Mouse (Mus musculus): ENCODE results near the gene Cog2. TPM values are rescaled to one million over a fixed set of nuclear protein-coding genes. Genes with fewer than 3 reads are reported as not detected.

The Cog2 gene
- total RNA-seq, 1 experiment, result 31.4 TPM

- H3K36me3 ChIP-seq (ENCODE audit: control insufficient read depth, insufficient read depth, low read length, poor library complexity, severe bottlenecking), result no peaks in the 10 kb centered on the region
- TF ChIP-seq MAFK (IDR thresholded peaks at IDR 0.05; ENCODE audit: insufficient read depth, low read depth, low read length) (no peak), HCFC1 (IDR thresholded peaks at IDR 0.05; ENCODE audit: borderline replicate concordance, insufficient read depth, low read length) (no peak), ZNF384 (IDR thresholded peaks at IDR 0.05; ENCODE audit: low read depth, low read length) (no peak), ZC3H11A (IDR thresholded peaks at IDR 0.05; ENCODE audit: borderline replicate concordance, low read depth, low read length) (no peak), CHD2 (IDR thresholded peaks at IDR 0.05; ENCODE audit: low read depth, low read length) (no peak)
- no peak for DNase-seq (ENCODE audit: low read depth, low spot score)
- in situ Hi-C loops (cut with MboI; ENCODE audit: low sequenced_read_pairs in 2 of 2, unreplicated experiment in 2 of 2), result no loop called here
- H3K9me3 ChIP-seq (ENCODE audit: control insufficient read depth, insufficient read depth, low read depth, low read length), result no peaks in the 10 kb centered on the region
- no peak overlapping the region for H3K9ac ChIP-seq (ENCODE audit: insufficient read depth, low read depth, low read length, poor library complexity, severe bottlenecking)
- H3K4me1 ChIP-seq (ENCODE audit: control insufficient read depth in 2 of 2, insufficient read depth in 2 of 2, low read length in 2 of 2, poor library complexity in 1 of 2), result no peaks in the 10 kb centered on the region
- H3K27ac ChIP-seq (ENCODE audit: insufficient read depth, low read depth, low read length, poor library complexity, severe bottlenecking), result no peak overlapping the region
- H3K4me3 ChIP-seq (ENCODE audit: insufficient read depth in 1 of 2, low read depth in 1 of 2, low read length in 2 of 2, poor library complexity in 1 of 2, severe bottlenecking in 1 of 2), result no peak overlapping the region
Measured at GRCm38 (mm10) chr8:124567126-124567525, 46.6 kb downstream of the Cog2 start.

GRCm38 (mm10) chr8:124567584-124567983 is 47.0 kb downstream of the Cog2 start:
- Histone ChIP-seq H3K9me3 (ENCODE audit: control insufficient read depth, insufficient read depth, low read depth, low read length) (no peaks in the 10 kb centered on the region), H3K27ac (ENCODE audit: insufficient read depth, low read depth, low read length, poor library complexity, severe bottlenecking) (no peak overlapping the region), H3K9ac (ENCODE audit: insufficient read depth, low read depth, low read length, poor library complexity, severe bottlenecking) (no peak overlapping the region), H3K36me3 (ENCODE audit: control insufficient read depth, insufficient read depth, low read length, poor library complexity, severe bottlenecking) (no peaks in the 10 kb centered on the region), H3K4me3 (ENCODE audit: insufficient read depth in 1 of 2, low read depth in 1 of 2, low read length in 2 of 2, poor library complexity in 1 of 2, severe bottlenecking in 1 of 2) (no peak overlapping the region), H3K4me1 (ENCODE audit: control insufficient read depth in 2 of 2, insufficient read depth in 2 of 2, low read length in 2 of 2, poor library complexity in 1 of 2) (no peaks in the 10 kb centered on the region)
- in situ Hi-C loops (cut with MboI; ENCODE audit: low sequenced_read_pairs in 2 of 2, unreplicated experiment in 2 of 2), result no loop called here
- no peak for DNase-seq (ENCODE audit: low read depth, low spot score)
- TF ChIP-seq MAFK (IDR thresholded peaks at IDR 0.05; ENCODE audit: insufficient read depth, low read depth, low read length) (no peak), CHD2 (IDR thresholded peaks at IDR 0.05; ENCODE audit: low read depth, low read length) (no peak), ZNF384 (IDR thresholded peaks at IDR 0.05; ENCODE audit: low read depth, low read length) (no peak), ZC3H11A (IDR thresholded peaks at IDR 0.05; ENCODE audit: borderline replicate concordance, low read depth, low read length) (no peak), HCFC1 (IDR thresholded peaks at IDR 0.05; ENCODE audit: borderline replicate concordance, insufficient read depth, low read length) (no peak)

GRCm38 (mm10) chr8:124569100-124569499 is 48.5 kb downstream of the Cog2 start:
- H3K27ac ChIP-seq (ENCODE audit: insufficient read depth, low read depth, low read length, poor library complexity, severe bottlenecking), result no peak overlapping the region
- H3K4me1 ChIP-seq (ENCODE audit: control insufficient read depth in 2 of 2, insufficient read depth in 2 of 2, low read length in 2 of 2, poor library complexity in 1 of 2), result peaks cover 0 to 3% of the 10 kb centered on the region in 2 experiments; a peak in 1 of 4 replicates
- TF ChIP-seq ZC3H11A (IDR thresholded peaks at IDR 0.05; ENCODE audit: borderline replicate concordance, low read depth, low read length) (no peak), MAFK (IDR thresholded peaks at IDR 0.05; ENCODE audit: insufficient read depth, low read depth, low read length) (no peak), CHD2 (IDR thresholded peaks at IDR 0.05; ENCODE audit: low read depth, low read length) (no peak), ZNF384 (IDR thresholded peaks at IDR 0.05; ENCODE audit: low read depth, low read length) (no peak), HCFC1 (IDR thresholded peaks at IDR 0.05; ENCODE audit: borderline replicate concordance, insufficient read depth, low read length) (no peak)
- no peak overlapping the region for H3K4me3 ChIP-seq (ENCODE audit: insufficient read depth in 1 of 2, low read depth in 1 of 2, low read length in 2 of 2, poor library complexity in 1 of 2, severe bottlenecking in 1 of 2)
- no peaks in the 10 kb centered on the region for H3K9me3 ChIP-seq (ENCODE audit: control insufficient read depth, insufficient read depth, low read depth, low read length)
- DNase-seq (ENCODE audit: low read depth, low spot score), result no peak
- no peak overlapping the region for H3K9ac ChIP-seq (ENCODE audit: insufficient read depth, low read depth, low read length, poor library complexity, severe bottlenecking)
- in situ Hi-C loops (cut with MboI; ENCODE audit: low sequenced_read_pairs in 2 of 2, unreplicated experiment in 2 of 2), result no loop called here
- H3K36me3 ChIP-seq (ENCODE audit: control insufficient read depth, insufficient read depth, low read length, poor library complexity, severe bottlenecking), result no peaks in the 10 kb centered on the region

GRCm38 (mm10) chr8:124569593-124569992 is 49.0 kb downstream of the Cog2 start, which contains the start of gene Agt:
TSS of gene Agt (minus strand) at chr8:124569706.
- no peak within 1 kb of the TSS for H3K4me3 ChIP-seq (ENCODE audit: insufficient read depth in 1 of 2, low read depth in 1 of 2, low read length in 2 of 2, poor library complexity in 1 of 2, severe bottlenecking in 1 of 2)
- no peak for TF ChIP-seq ZNF384 (IDR thresholded peaks at IDR 0.05; ENCODE audit: low read depth, low read length)
- no peak for TF ChIP-seq ZC3H11A (IDR thresholded peaks at IDR 0.05; ENCODE audit: borderline replicate concordance, low read depth, low read length)
- TF ChIP-seq HCFC1 (IDR thresholded peaks at IDR 0.05; ENCODE audit: borderline replicate concordance, insufficient read depth, low read length), result no peak
- no peak for TF ChIP-seq MAFK (IDR thresholded peaks at IDR 0.05; ENCODE audit: insufficient read depth, low read depth, low read length)
- TF ChIP-seq CHD2 (IDR thresholded peaks at IDR 0.05; ENCODE audit: low read depth, low read length), result no peak
- in situ Hi-C loops (cut with MboI; ENCODE audit: low sequenced_read_pairs in 2 of 2, unreplicated experiment in 2 of 2), result no loop called here

More at GRCm38 (mm10) chr8:124569593-124569992, 49.0 kb downstream of the Cog2 start, which contains the start of gene Agt:
- Histone ChIP-seq H3K9me3 (ENCODE audit: control insufficient read depth, insufficient read depth, low read depth, low read length) (no peaks in the 10 kb centered on the region), H3K36me3 (ENCODE audit: control insufficient read depth, insufficient read depth, low read length, poor library complexity, severe bottlenecking) (no peaks in the 10 kb centered on the region), H3K9ac (ENCODE audit: insufficient read depth, low read depth, low read length, poor library complexity, severe bottlenecking) (no peak within 1 kb of the TSS), H3K27ac (ENCODE audit: insufficient read depth, low read depth, low read length, poor library complexity, severe bottlenecking) (no peak within 1 kb of the TSS), H3K4me1 (ENCODE audit: control insufficient read depth in 2 of 2, insufficient read depth in 2 of 2, low read length in 2 of 2, poor library complexity in 1 of 2) (peaks cover 0 to 3% of the 10 kb centered on the region in 2 experiments; a peak in 1 of 4 replicates)
- no peak for DNase-seq (ENCODE audit: low read depth, low spot score)

Measured in ES-E14 (cell line).